Mouse (Mus musculus): ENCODE measurements around the gene Kank1. TPM values are rescaled to one million over a fixed set of nuclear protein-coding genes. Genes with fewer than 3 reads are reported as not detected.

The Kank1 gene
- polyA plus RNA-seq, 1 experiment from 2014 or later, result 81.5 TPM

GRCm38 (mm10) chr19:25370428-25370827, 133.7 kb downstream of the Kank1 start:
- Histone ChIP-seq H3K4me3 (no peak overlapping the region), H3K4me2 (no peak overlapping the region), H3K9me3 (replicated peaks) (no peaks in the 10 kb centered on the region), H3K36me3 (no peaks in the 10 kb centered on the region), H3K27me3 (replicated peaks) (no peaks in the 10 kb centered on the region), H3K9ac (no peak overlapping the region), H3K4me1 (replicated peaks) (peaks cover 48% of the 10 kb centered on the region), H3K27ac (ENCODE audit: poor library complexity, severe bottlenecking) (no peak overlapping the region)
- no peak for ATAC-seq (ENCODE audit: insufficient number of reproducible peaks, low FRiP score)
- WGBS, result 83% methylated on average over 9 of the region's 9 CpGs

DNA sequence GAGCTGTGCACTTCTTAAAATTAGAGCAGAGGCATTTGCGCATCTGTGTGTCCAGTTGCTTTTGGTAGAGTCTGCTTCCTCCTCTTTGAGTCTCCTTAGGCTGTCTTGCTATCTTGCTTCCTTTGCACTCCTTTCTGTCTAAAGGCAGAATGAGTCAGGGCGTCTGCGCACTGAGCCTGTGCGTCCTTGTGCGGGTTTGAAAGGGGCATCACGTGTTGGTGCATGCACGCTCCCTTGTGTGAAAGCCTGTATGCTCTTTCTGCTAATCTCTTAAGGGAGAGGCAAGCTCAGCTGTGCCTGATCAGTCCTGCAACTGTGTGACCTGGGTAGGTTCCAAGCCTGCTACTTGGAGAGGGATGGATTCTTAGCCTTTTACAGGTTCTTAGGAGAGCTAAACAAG, 136.0 kb downstream of the Kank1 start:
- Histone ChIP-seq H3K4me2 (0 out of 2 replicates have a peak overlapping the region, but pooled peaks have one; percentile 8), H3K36me3 (no peaks in the 10 kb centered on the region), H3K4me1 (replicated peaks) (peaks cover 40% of the 10 kb centered on the region), H3K4me3 (no peak overlapping the region), H3K27ac (ENCODE audit: poor library complexity, severe bottlenecking) (peak overlapping the region; percentile 12; the same call in 1 of the 2 replicates), H3K9ac (no peak overlapping the region), H3K9me3 (replicated peaks) (no peaks in the 10 kb centered on the region), H3K27me3 (replicated peaks) (no peaks in the 10 kb centered on the region)
- ATAC-seq (ENCODE audit: insufficient number of reproducible peaks, low FRiP score), result 0 out of 2 replicates have a peak, but pooled peaks have one; percentile 25
- 59% methylated on average over 7 of the region's 7 CpGs for WGBS

DNA sequence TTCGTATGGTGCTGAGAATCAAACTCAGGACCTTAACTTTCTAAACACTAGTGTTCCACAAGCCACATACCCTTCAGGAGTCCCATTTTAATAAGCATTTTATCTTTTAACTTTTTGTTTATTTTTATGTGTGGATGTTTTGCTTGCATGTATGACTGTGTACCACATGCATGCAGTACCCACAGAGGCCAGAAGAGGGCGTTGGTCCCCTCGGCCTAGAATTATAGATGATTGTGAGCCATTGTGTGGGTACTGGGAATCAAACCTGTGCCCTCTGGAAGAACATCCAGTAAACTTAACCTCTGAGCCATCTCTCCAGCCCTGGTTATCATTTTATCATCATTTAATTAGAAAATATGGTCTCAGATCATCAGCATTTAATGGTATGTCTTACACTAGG, 136.8 kb downstream of the Kank1 start:
- Histone ChIP-seq H3K9ac (no peak overlapping the region), H3K9me3 (replicated peaks) (no peaks in the 10 kb centered on the region), H3K4me3 (no peak overlapping the region), H3K27ac (ENCODE audit: poor library complexity, severe bottlenecking) (no peak overlapping the region), H3K4me2 (no peak overlapping the region), H3K36me3 (no peaks in the 10 kb centered on the region), H3K4me1 (replicated peaks) (peaks cover 36% of the 10 kb centered on the region), H3K27me3 (replicated peaks) (no peaks in the 10 kb centered on the region)
- WGBS, result 51% methylated on average over 3 of the region's 3 CpGs
- no peak for ATAC-seq (ENCODE audit: insufficient number of reproducible peaks, low FRiP score)

DNA sequence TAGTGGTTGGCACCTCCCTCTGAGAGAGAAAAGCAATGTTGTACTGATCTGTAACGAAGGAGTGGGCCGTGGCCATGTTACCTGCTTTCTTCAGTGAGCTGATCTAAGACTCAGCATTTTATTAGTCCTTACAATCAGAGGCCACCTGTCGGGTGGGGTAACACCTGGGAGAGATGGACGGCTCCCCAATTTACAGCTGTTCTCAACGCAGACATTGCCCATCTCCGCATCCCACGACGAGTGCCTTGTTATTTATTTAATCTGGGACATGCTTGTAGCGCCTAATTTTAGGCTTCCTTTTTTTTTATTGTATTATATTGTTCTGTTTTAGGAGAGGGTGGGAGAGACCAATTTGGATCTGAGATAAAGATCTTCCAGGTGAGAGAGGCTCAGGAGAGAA, 137.4 kb downstream of the Kank1 start:
- 72% methylated on average over 9 of the region's 9 CpGs for WGBS
- Histone ChIP-seq H3K4me3 (no peak overlapping the region), H3K4me2 (peak overlapping the region; percentile 38; the same call in 1 of the 2 replicates), H3K9me3 (replicated peaks) (no peaks in the 10 kb centered on the region), H3K9ac (peak overlapping the region; percentile 47; the same call in 1 of the 2 replicates), H3K4me1 (replicated peaks) (peaks cover 34% of the 10 kb centered on the region), H3K36me3 (peaks cover 2% of the 10 kb centered on the region), H3K27ac (ENCODE audit: poor library complexity, severe bottlenecking) (no peak overlapping the region; the same call in 1 of the 2 replicates), H3K27me3 (replicated peaks) (no peaks in the 10 kb centered on the region)
- ATAC-seq (ENCODE audit: insufficient number of reproducible peaks, low FRiP score), result no peak

DNA sequence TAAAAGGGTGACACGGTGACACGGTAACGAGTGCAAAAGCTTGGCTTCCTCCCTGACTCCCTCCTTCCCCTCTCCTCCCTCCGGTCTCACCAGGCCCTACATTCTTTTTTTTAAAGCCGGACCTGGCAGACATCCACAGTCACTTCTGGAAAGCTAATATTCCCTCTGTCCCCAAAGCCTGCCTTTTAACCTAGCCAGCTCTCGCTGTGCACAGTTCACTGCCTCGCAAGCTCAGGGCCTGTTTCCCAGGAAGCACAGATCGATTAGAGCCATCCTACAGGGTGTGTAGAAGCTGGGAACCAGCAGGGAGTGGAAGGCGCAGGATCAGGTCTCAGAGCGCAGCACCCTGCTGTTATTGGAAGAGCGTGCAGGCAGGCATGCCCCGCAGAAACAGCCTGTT, 138.2 kb downstream of the Kank1 start:
- Histone ChIP-seq H3K9me3 (replicated peaks) (no peaks in the 10 kb centered on the region), H3K27ac (ENCODE audit: poor library complexity, severe bottlenecking) (peak overlapping the region; percentile 74), H3K4me3 (no peak overlapping the region; the same call in 1 of the 2 replicates), H3K4me2 (peak overlapping the region; percentile 38), H3K27me3 (replicated peaks) (no peaks in the 10 kb centered on the region), H3K36me3 (peaks cover 5% of the 10 kb centered on the region), H3K4me1 (replicated peaks) (peaks cover 34% of the 10 kb centered on the region), H3K9ac (peak overlapping the region; percentile 47)
- 8% methylated on average over 12 of the region's 12 CpGs for WGBS
- ATAC-seq (ENCODE audit: insufficient number of reproducible peaks, low FRiP score), result peak; percentile 51; the same call in 1 of the 2 replicates

DNA sequence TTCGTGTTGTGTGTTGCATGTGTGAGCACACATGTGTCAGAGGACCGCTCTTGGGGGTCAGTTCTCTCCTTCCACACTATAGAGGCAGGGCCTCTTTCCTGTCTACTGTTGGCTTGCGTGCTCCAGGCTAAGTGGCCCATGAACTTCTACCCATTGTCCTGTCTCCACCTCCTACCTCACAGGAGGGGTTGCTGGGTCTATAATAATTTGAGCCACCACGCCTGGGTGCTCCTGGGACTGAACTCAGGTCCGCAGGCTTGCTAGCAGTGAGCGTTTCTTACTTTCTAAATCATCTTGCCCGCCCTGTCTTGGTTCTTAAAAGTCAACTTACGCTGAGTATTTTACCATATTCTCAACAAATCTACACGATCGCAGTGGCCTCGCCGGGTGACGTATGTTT, 140.1 kb downstream of the Kank1 start:
- no peak overlapping the region for H3K4me2 ChIP-seq
- H3K4me3 ChIP-seq, result no peak overlapping the region
- H3K4me1 ChIP-seq (replicated peaks), result peaks cover 47% of the 10 kb centered on the region

DNA sequence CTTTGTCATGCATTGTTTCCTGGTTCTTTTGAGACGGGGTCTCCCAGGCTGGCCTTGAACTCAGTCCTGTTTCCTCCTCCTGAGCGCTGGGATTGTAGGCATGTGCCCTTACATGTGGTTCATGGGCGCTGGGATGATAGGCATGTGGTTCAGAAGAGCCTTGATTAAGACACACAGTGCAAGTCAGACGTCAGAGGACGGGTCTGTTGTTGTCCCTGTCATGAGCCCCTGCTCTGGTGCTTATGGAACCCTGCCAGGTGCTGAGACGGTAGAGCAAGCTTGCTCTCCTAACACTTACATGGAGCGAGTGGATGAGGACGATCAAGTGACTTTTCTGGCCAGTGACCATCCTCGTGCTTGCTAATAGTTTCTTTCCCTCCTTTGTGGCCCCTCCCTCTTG, 143.9 kb downstream of the Kank1 start:
- ATAC-seq (ENCODE audit: insufficient number of reproducible peaks, low FRiP score), result no peak
- WGBS, result 70% methylated on average over 9 of the region's 9 CpGs
- H3K4me1 ChIP-seq (replicated peaks), result peaks cover 44% of the 10 kb centered on the region
- H3K4me3 ChIP-seq, result no peak overlapping the region
- H3K27ac ChIP-seq (ENCODE audit: poor library complexity, severe bottlenecking), result no peak overlapping the region
- H3K27me3 ChIP-seq (replicated peaks), result no peaks in the 10 kb centered on the region
- H3K36me3 ChIP-seq, result peaks cover 12% of the 10 kb centered on the region
- H3K9ac ChIP-seq, result no peak overlapping the region
- H3K4me2 ChIP-seq, result no peak overlapping the region
- H3K9me3 ChIP-seq (replicated peaks), result no peaks in the 10 kb centered on the region

More for the DNA sequence above, 140.1 kb downstream of the Kank1 start:
- H3K36me3 ChIP-seq, result peaks cover 12% of the 10 kb centered on the region
- ATAC-seq (ENCODE audit: insufficient number of reproducible peaks, low FRiP score), result no peak
- no peaks in the 10 kb centered on the region for H3K9me3 ChIP-seq (replicated peaks)
- no peak overlapping the region for H3K27ac ChIP-seq (ENCODE audit: poor library complexity, severe bottlenecking)
- WGBS, result 88% methylated on average over 13 of the region's 13 CpGs
- H3K27me3 ChIP-seq (replicated peaks), result no peaks in the 10 kb centered on the region
- H3K9ac ChIP-seq, result no peak overlapping the region

- no peak; the same call in 1 of the 2 replicates for ATAC-seq (ENCODE audit: insufficient number of reproducible peaks, low FRiP score)
- WGBS, result 10% methylated on average over 7 of the region's 7 CpGs
- peaks cover 12% of the 10 kb centered on the region for H3K36me3 ChIP-seq
- H3K27me3 ChIP-seq (replicated peaks), result no peaks in the 10 kb centered on the region
- H3K4me2 ChIP-seq, result peak overlapping the region; percentile 60
- H3K27ac ChIP-seq (ENCODE audit: poor library complexity, severe bottlenecking), result peak overlapping the region; percentile 92
- peaks cover 54% of the 10 kb centered on the region for H3K4me1 ChIP-seq (replicated peaks)
- H3K4me3 ChIP-seq, result peak overlapping the region; percentile 13
- H3K9ac ChIP-seq, result peak overlapping the region; percentile 54; the same call in 1 of the 2 replicates
- H3K9me3 ChIP-seq (replicated peaks), result no peaks in the 10 kb centered on the region
Measured at GRCm38 (mm10) chr19:25381972-25382371, 145.2 kb downstream of the Kank1 start.

- peak overlapping the region; percentile 92 for H3K27ac ChIP-seq (ENCODE audit: poor library complexity, severe bottlenecking)
- no peak for ATAC-seq (ENCODE audit: insufficient number of reproducible peaks, low FRiP score)
- H3K4me1 ChIP-seq (replicated peaks), result peaks cover 59% of the 10 kb centered on the region
- H3K4me2 ChIP-seq, result peak overlapping the region; percentile 60
- H3K36me3 ChIP-seq, result peaks cover 12% of the 10 kb centered on the region
- 34% methylated on average over 6 of the region's 6 CpGs for WGBS
- H3K27me3 ChIP-seq (replicated peaks), result no peaks in the 10 kb centered on the region
- peak overlapping the region; percentile 13 for H3K4me3 ChIP-seq
- peak overlapping the region; percentile 54; the same call in 1 of the 2 replicates for H3K9ac ChIP-seq
- no peaks in the 10 kb centered on the region for H3K9me3 ChIP-seq (replicated peaks)
Measured at GRCm38 (mm10) chr19:25382494-25382893, 145.7 kb downstream of the Kank1 start.

- Histone ChIP-seq H3K27me3 (replicated peaks) (no peaks in the 10 kb centered on the region), H3K9ac (peak overlapping the region; percentile 53), H3K4me1 (replicated peaks) (peaks cover 69% of the 10 kb centered on the region), H3K4me3 (peak overlapping the region; percentile 30), H3K36me3 (peaks cover 22% of the 10 kb centered on the region), H3K9me3 (replicated peaks) (no peaks in the 10 kb centered on the region), H3K4me2 (peak overlapping the region; percentile 52), H3K27ac (ENCODE audit: poor library complexity, severe bottlenecking) (peak overlapping the region; percentile 87)
- 10% methylated on average over 12 of the region's 12 CpGs for WGBS
- peak; percentile 46 for ATAC-seq (ENCODE audit: insufficient number of reproducible peaks, low FRiP score)
Measured at GRCm38 (mm10) chr19:25383386-25384146, 146.8 kb downstream of the Kank1 start.

- ATAC-seq (ENCODE audit: insufficient number of reproducible peaks, low FRiP score), result no peak
- WGBS, result 40% methylated on average over 8 of the region's 8 CpGs
- Histone ChIP-seq H3K4me3 (peak overlapping the region; percentile 12; the same call in 1 of the 2 replicates), H3K27ac (ENCODE audit: poor library complexity, severe bottlenecking) (peak overlapping the region; percentile 72), H3K4me1 (replicated peaks) (peaks cover 67% of the 10 kb centered on the region), H3K36me3 (peaks cover 12% of the 10 kb centered on the region), H3K27me3 (replicated peaks) (no peaks in the 10 kb centered on the region), H3K9ac (peak overlapping the region; percentile 55), H3K4me2 (peak overlapping the region; percentile 54), H3K9me3 (replicated peaks) (no peaks in the 10 kb centered on the region)
Measured at GRCm38 (mm10) chr19:25385981-25386380, 149.2 kb downstream of the Kank1 start.
